Comparison of ENCODE assay signal across 14 mouse cellular contexts in the genomic region with DNA sequence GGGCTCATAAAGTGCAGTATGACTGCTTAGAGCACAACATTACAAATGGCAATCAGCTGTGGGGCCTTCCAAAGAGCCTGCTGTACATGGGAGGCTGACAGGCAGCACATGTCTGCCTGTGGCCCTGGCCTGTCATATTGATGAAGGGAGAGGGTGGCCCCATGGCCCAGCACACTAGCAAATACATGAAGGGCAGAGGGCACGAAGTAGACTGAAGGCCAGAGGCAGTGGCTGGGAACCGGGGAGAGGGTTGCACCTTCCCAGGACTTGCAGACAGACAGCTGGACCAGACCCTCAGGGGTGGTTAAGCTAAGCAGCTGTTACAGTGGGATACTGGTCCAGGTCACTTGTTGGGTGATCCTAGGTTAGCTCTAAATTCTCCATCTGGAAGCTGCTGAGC. TPM values are rescaled to one million over a fixed set of nuclear protein-coding genes. Genes with fewer than 3 reads are reported as not detected.
DNase-seq lines count a peak whose midpoint lies in the region; ATAC-seq lines count a peak whose summit lies in the region.
"Had no signal": no experiment of that assay in that cellular context is flagged by ENCODE, and none has a peak within 500 bp of the region (broad histone marks: within the 10 kb centered on the region; RNA-seq: fewer than 3 reads in every experiment).

No protein-coding gene starts in this region.

- peaks cover 60% of the 10 kb centered on the region for H3K4me1 ChIP-seq in heart, embryonic 15.5 days (replicated peaks)
- peaks cover 39% of the 10 kb centered on the region for H3K4me1 ChIP-seq in lung, embryonic 16.5 days (replicated peaks; ENCODE audit: control insufficient read depth, insufficient read depth, low read length)
- H3K4me1 ChIP-seq in brown adipose tissue, adult 24 weeks (ENCODE audit: control insufficient read depth, insufficient read depth, insufficient read length, low read length) = 0 out of 2 replicates have a peak, but pooled peaks cover 5% of the 10 kb centered on the region
- H3K4me1 ChIP-seq in liver, embryonic 15.5 days (replicated peaks) = peaks cover 90% of the 10 kb centered on the region

- no peak for DNase-seq in heart, adult 18-20 months
- DNase-seq in lung, postnatal 25 days (ENCODE audit: low spot score) = no peak
- DNase-seq in thymus, postnatal 4 days = no peak
- no peak for DNase-seq in layer of hippocampus, adult 9-11 months
- DNase-seq: cerebellum, adult 9-10 months had no signal

- no peak overlapping the region for H3K27ac ChIP-seq in heart, embryonic 15.5 days
- peak overlapping the region; percentile 56 for H3K27ac ChIP-seq in lung, embryonic 16.5 days (ENCODE audit: low read length)
- peak overlapping the region; percentile 100 for H3K27ac ChIP-seq in brown adipose tissue, adult 24 weeks (replicated peaks; ENCODE audit: low read depth, low read length)
- H3K27ac ChIP-seq in liver, embryonic 15.5 days (replicated peaks) = peak overlapping the region; percentile 66; the same call in 1 of the 2 replicates
- H3K27ac ChIP-seq: embryonic facial prominence, embryonic 15.5 days; midbrain, embryonic 15.5 days had no signal

- H3K4me3 ChIP-seq in heart, embryonic 15.5 days = no peak overlapping the region
- H3K4me3 ChIP-seq in lung, embryonic 16.5 days (ENCODE audit: low read length) = no peak overlapping the region
- peak overlapping the region; percentile 34 for H3K4me3 ChIP-seq in brown adipose tissue, adult 24 weeks (ENCODE audit: insufficient read depth, low read depth, low read length)
- no peak overlapping the region for H3K4me3 ChIP-seq in liver, embryonic 15.5 days (replicated peaks)
- H3K4me3 ChIP-seq: embryonic facial prominence, embryonic 15.5 days; midbrain, embryonic 15.5 days had no signal

- H3K9me3 ChIP-seq in heart, embryonic 15.5 days (replicated peaks) = no peaks in the 10 kb centered on the region
- no peaks in the 10 kb centered on the region for H3K9me3 ChIP-seq in lung, embryonic 16.5 days (ENCODE audit: control insufficient read depth, low read length)
- no peaks in the 10 kb centered on the region for H3K9me3 ChIP-seq in liver, embryonic 15.5 days (replicated peaks)
- H3K9me3 ChIP-seq: embryonic facial prominence, embryonic 15.5 days; midbrain, embryonic 15.5 days had no signal

- peaks cover 9% of the 10 kb centered on the region; the same call in 1 of the 2 replicates for H3K36me3 ChIP-seq in heart, embryonic 15.5 days
- H3K36me3 ChIP-seq in lung, embryonic 16.5 days (ENCODE audit: control insufficient read depth, insufficient read depth, low read length) = peaks cover 6% of the 10 kb centered on the region
- H3K36me3 ChIP-seq in liver, embryonic 15.5 days (replicated peaks) = peaks cover 10% of the 10 kb centered on the region

- no peak overlapping the region for H3K4me2 ChIP-seq in heart, embryonic 15.5 days
- H3K4me2 ChIP-seq in lung, embryonic 16.5 days (ENCODE audit: low read depth, low read length) = no peak overlapping the region
- H3K4me2 ChIP-seq in liver, embryonic 15.5 days = no peak overlapping the region; the same call in 1 of the 2 replicates
- H3K4me2 ChIP-seq: embryonic facial prominence, embryonic 15.5 days; midbrain, embryonic 15.5 days had no signal

- WGBS in heart, embryonic 15.5 days = 58% methylated on average over 2 of the region's 2 CpGs
- WGBS in lung, embryonic 16.5 days = 40% methylated on average over 2 of the region's 2 CpGs
- 58% methylated on average over 2 of the region's 2 CpGs for WGBS in liver, embryonic 15.5 days (ENCODE audit: insufficient replicate concordance)

- no peak for ATAC-seq in heart, embryonic 15.5 days (replicated peaks; ENCODE audit: insufficient number of reproducible peaks, insufficient read depth, low FRiP score, low read depth)
- ATAC-seq in lung, embryonic 16.5 days (ENCODE audit: low read depth) = no peak
- no peak for ATAC-seq in liver, embryonic 15.5 days (ENCODE audit: insufficient read depth)
- ATAC-seq: hindbrain, postnatal 0 days; midbrain, embryonic 15.5 days had no signal

- H3K9ac ChIP-seq in heart, embryonic 15.5 days = peak overlapping the region; percentile 15; the same call in 1 of the 2 replicates
- H3K9ac ChIP-seq in lung, embryonic 16.5 days (ENCODE audit: low read length) = no peak overlapping the region
- no peak overlapping the region for H3K9ac ChIP-seq in liver, embryonic 15.5 days
- H3K9ac ChIP-seq: embryonic facial prominence, embryonic 15.5 days; midbrain, embryonic 15.5 days had no signal

- H3K27me3 ChIP-seq in heart, embryonic 15.5 days = no peaks in the 10 kb centered on the region
- no peaks in the 10 kb centered on the region for H3K27me3 ChIP-seq in lung, embryonic 16.5 days (ENCODE audit: control insufficient read depth, insufficient read depth, low read depth, low read length)
- no peaks in the 10 kb centered on the region for H3K27me3 ChIP-seq in liver, embryonic 15.5 days
- H3K27me3 ChIP-seq: embryonic facial prominence, embryonic 15.5 days; midbrain, embryonic 15.5 days had no signal

RNA-seq across cellular contexts. Expression of a gene that starts 7.5 kb away (rescaled TPM):
- polyA plus RNA-seq in heart, embryonic 15.5 days (2015; fragmentation: Nextera tagmentation; extraction: Ambion mirVana) = 5.6 and 7.7 TPM in 2 replicates
- 10 to 100 TPM; 36.8 to 75.1 TPM for total RNA-seq in heart, adult 18-20 months (2021)
- polyA plus RNA-seq in lung, embryonic 16.5 days (2015; fragmentation: Nextera tagmentation; extraction: Ambion mirVana) = 9.4 and 11.4 TPM in 2 replicates
- polyA plus RNA-seq in brown adipose tissue, adult 24 weeks (2012; ENCODE audit: insufficient read depth, insufficient read length, missing spikeins) = 1,111 and 1,189 TPM in 2 replicates
- 3.4 and 3.8 TPM in 2 replicates for polyA plus RNA-seq in liver, embryonic 15.5 days (2015; fragmentation: Nextera tagmentation; extraction: Ambion mirVana)

RNA-seq across cellular contexts. Expression of a gene that starts 21.5 kb away (rescaled TPM):
- polyA plus RNA-seq in heart, embryonic 15.5 days (2015; fragmentation: Nextera tagmentation; extraction: Ambion mirVana) = 0.22 and 1.1 TPM in 2 replicates
- not detected for total RNA-seq in heart, adult 18-20 months (2021)
- 0.33 and 2.9 TPM in 2 replicates for polyA plus RNA-seq in lung, embryonic 16.5 days (2015; fragmentation: Nextera tagmentation; extraction: Ambion mirVana)
- polyA plus RNA-seq in brown adipose tissue, adult 24 weeks (2012; ENCODE audit: insufficient read depth, insufficient read length, missing spikeins) = not detected in 2 replicates
- 0.24 TPM in 1 of 2 replicates, not detected in the other for polyA plus RNA-seq in liver, embryonic 15.5 days (2015; fragmentation: Nextera tagmentation; extraction: Ambion mirVana)
- total RNA-seq: hindbrain, postnatal 0 days had no signal
- polyA plus RNA-seq: large intestine, adult 2 months; midbrain, embryonic 15.5 days had no signal

RNA-seq across cellular contexts. Expression of a gene that starts 21.7 kb away (rescaled TPM):
- polyA plus RNA-seq in heart, embryonic 15.5 days (2015; fragmentation: Nextera tagmentation; extraction: Ambion mirVana) = 0.28 and 0.51 TPM in 2 replicates
- 1 to 10 TPM in 1 of 2 experiments, not detected in 1; 1.1 TPM for total RNA-seq in heart, adult 18-20 months (2021)
- 0.49 TPM in 1 of 2 replicates, not detected in the other for polyA plus RNA-seq in lung, embryonic 16.5 days (2015; fragmentation: Nextera tagmentation; extraction: Ambion mirVana)
- polyA plus RNA-seq in brown adipose tissue, adult 24 weeks (2012; ENCODE audit: insufficient read depth, insufficient read length, missing spikeins) = not detected in 2 replicates
- polyA plus RNA-seq in liver, embryonic 15.5 days (2015; fragmentation: Nextera tagmentation; extraction: Ambion mirVana) = not detected in 2 replicates
- total RNA-seq: hindbrain, postnatal 0 days had no signal
- polyA plus RNA-seq: limb, embryonic 14.5 days had no signal

Comparison
In these comparisons a context has a peak if more than half of its experiments do, and no peak if none do; other contexts are left out.
1. RNA of a gene that starts 7.5 kb away (polyA plus RNA-seq): 1,111 to 1,189 TPM in brown adipose tissue, adult 24 weeks; 9.4 to 11.4 TPM in lung, embryonic 16.5 days, 5.6 to 7.7 TPM in heart, embryonic 15.5 days and 3.4 to 3.8 TPM in liver, embryonic 15.5 days; every median in the first group is over 10 times any median in the second.